In genomic region chr16:30969266-30970064, GRCm38 (mm10) we compare ENCODE assay signal across 8 mouse cellular contexts.
DNase-seq lines count a peak whose midpoint lies in the region; ATAC-seq and TF ChIP-seq lines count a peak whose summit lies in the region.

No protein-coding gene starts in this region.

- TF ChIP-seq CTCF in heart, adult 2 months (IDR thresholded peaks at IDR 0.05): no peak
- no peak for TF ChIP-seq CTCF in brain, embryonic 14.5 days (IDR thresholded peaks at IDR 0.05; ENCODE audit: borderline replicate concordance, extremely low read depth, insufficient read depth, insufficient read length)
- TF ChIP-seq CTCF in liver, postnatal 0 days (IDR thresholded peaks at IDR 0.05; ENCODE audit: low read depth): no peak

- no peak overlapping the region for H3K9ac ChIP-seq in heart, adult 2 months (ENCODE audit: low read depth, low read length)
- peak overlapping the region; percentile 34; the same call in 1 of the 2 replicates for H3K9ac ChIP-seq in liver, postnatal 0 days (replicated peaks)
- no peak overlapping the region for H3K9ac ChIP-seq in stomach, embryonic 14.5 days (replicated peaks; ENCODE audit: low read depth, low read length)

- H3K36me3 ChIP-seq in heart, adult 2 months (ENCODE audit: control insufficient read depth, insufficient read depth, low read length): no peaks in the 10 kb centered on the region
- no peaks in the 10 kb centered on the region for H3K36me3 ChIP-seq in liver, postnatal 0 days (replicated peaks; ENCODE audit: insufficient read depth, low read length)
- no peaks in the 10 kb centered on the region for H3K36me3 ChIP-seq in stomach, embryonic 14.5 days (ENCODE audit: control insufficient read depth, insufficient read depth, low read length)

- intact Hi-C loops in heart, adult 2 months (cut with DNase I): no loop called here
- intact Hi-C loops in heart, postnatal 25 days (cut with DNase I): loop anchor here (2.0 kb wide), 1 partner anchor 31 kb away; no protein-coding TSS in a partner anchor

- peak in 1 of 2 experiments; percentile 58 for DNase-seq in heart, adult 2 months
- no peak for DNase-seq in heart, postnatal 25 days (ENCODE audit: low spot score)
- peak; percentile 48 for DNase-seq in brain, embryonic 14.5 days (ENCODE audit: low read depth)
- DNase-seq in kidney, adult 11 months: peak; percentile 88
- DNase-seq in liver, postnatal 0 days: peak; percentile 81
- DNase-seq in cerebellum, postnatal 14 days: no peak
- DNase-seq in layer of hippocampus, adult 9-10 months (ENCODE audit: low spot score): no peak

- peak overlapping the region; percentile 48 for H3K4me2 ChIP-seq in liver, postnatal 0 days (ENCODE audit: low read depth, low read length)
- no peak overlapping the region for H3K4me2 ChIP-seq in stomach, embryonic 14.5 days (replicated peaks; ENCODE audit: low read depth, low read length)

- H3K27ac ChIP-seq in heart, adult 2 months: peak overlapping the region; percentile 17; the same call in 1 of the 2 replicates
- H3K27ac ChIP-seq in liver, postnatal 0 days (ENCODE audit: low read depth): peak overlapping the region; percentile 80
- peak overlapping the region; percentile 4; the same call in 1 of the 2 replicates for H3K27ac ChIP-seq in stomach, embryonic 14.5 days (ENCODE audit: low read length)

- TF ChIP-seq EP300 in heart, adult 2 months (IDR thresholded peaks at IDR 0.05; ENCODE audit: insufficient read depth, low read depth, low read length): no peak
- no peak for TF ChIP-seq EP300 in liver, postnatal 0 days (IDR thresholded peaks at IDR 0.05; ENCODE audit: low read depth)

- TF ChIP-seq POLR2A in heart, adult 2 months (IDR thresholded peaks at IDR 0.05; ENCODE audit: insufficient read depth, low read depth, low read length): no peak
- no peak for TF ChIP-seq POLR2A in brain, embryonic 14.5 days (IDR thresholded peaks at IDR 0.05; ENCODE audit: borderline replicate concordance, extremely low read depth, insufficient read depth, insufficient read length, poor library complexity, severe bottlenecking)

- WGBS in heart, adult 2 months: 76% methylated on average over 18 of the region's 18 CpGs
- WGBS in liver, postnatal 0 days (ENCODE audit: insufficient replicate concordance): 47% methylated on average over 18 of the region's 18 CpGs
- 55% methylated on average over 18 of the region's 18 CpGs for WGBS in stomach, embryonic 14.5 days

- H3K9me3 ChIP-seq in liver, postnatal 0 days (ENCODE audit: low read length): no peaks in the 10 kb centered on the region
- H3K9me3 ChIP-seq in stomach, embryonic 14.5 days (ENCODE audit: control insufficient read depth, low read depth, low read length): no peaks in the 10 kb centered on the region

- no peak overlapping the region for H3K4me3 ChIP-seq in heart, adult 2 months
- no peak overlapping the region for H3K4me3 ChIP-seq in liver, postnatal 0 days (ENCODE audit: low read depth, low read length)
- H3K4me3 ChIP-seq in stomach, embryonic 14.5 days (ENCODE audit: low read depth, low read length): no peak overlapping the region

- no peaks in the 10 kb centered on the region for H3K27me3 ChIP-seq in heart, adult 2 months (ENCODE audit: control insufficient read depth, insufficient read depth, low read length)
- H3K27me3 ChIP-seq in liver, postnatal 0 days (ENCODE audit: insufficient read depth, low read length): no peaks in the 10 kb centered on the region
- H3K27me3 ChIP-seq in stomach, embryonic 14.5 days (ENCODE audit: control insufficient read depth, insufficient read depth, low read length): no peaks in the 10 kb centered on the region

- no peaks in the 10 kb centered on the region for H3K79me2 ChIP-seq in heart, adult 2 months (replicated peaks; ENCODE audit: control insufficient read depth, insufficient read depth, low read length)

- ATAC-seq in liver, postnatal 0 days: peak; percentile 89
- peak; percentile 80 for ATAC-seq in stomach, embryonic 14.5 days (ENCODE audit: insufficient number of reproducible peaks, insufficient read depth, low FRiP score, low read depth)

- peaks cover 25% of the 10 kb centered on the region for H3K4me1 ChIP-seq in heart, adult 2 months (ENCODE audit: control insufficient read depth, insufficient read depth, low read length)
- H3K4me1 ChIP-seq in liver, postnatal 0 days (ENCODE audit: insufficient read depth): peaks cover 70% of the 10 kb centered on the region
- H3K4me1 ChIP-seq in stomach, embryonic 14.5 days (ENCODE audit: control insufficient read depth, insufficient read depth, low read length): peaks cover 28% of the 10 kb centered on the region

Comparison
In these comparisons a context has a peak if more than half of its experiments do, and no peak if none do; other contexts are left out.
1. DNase-seq: peak in brain, embryonic 14.5 days (single experiment), kidney, adult 11 months (single experiment) and liver, postnatal 0 days (single experiment); none in heart, postnatal 25 days (single experiment), cerebellum, postnatal 14 days (0 of 2) and layer of hippocampus, adult 9-10 months (single experiment).
2. H3K27ac ChIP-seq: peak in every context shown above with its lines; median percentile 80 in liver, postnatal 0 days; 17 in heart, adult 2 months; 4 in stomach, embryonic 14.5 days.